Mouse (Mus musculus): Measurements from ENCODE around the gene E2f2. TPM values are rescaled to one million over a fixed set of nuclear protein-coding genes. Genes with fewer than 3 reads are reported as not detected.

The E2f2 gene
- polyA plus RNA-seq, 1 experiment from 2014 or later: 2.5 TPM

- Histone ChIP-seq H3K27me3 (ENCODE audit: control insufficient read depth, insufficient read depth, low read length) (no peaks in the 10 kb centered on the region), H3K9me3 (ENCODE audit: control insufficient read depth, low read length) (no peaks in the 10 kb centered on the region), H3K36me3 (ENCODE audit: control insufficient read depth, insufficient read depth, low read length) (no peaks in the 10 kb centered on the region), H3K9ac (ENCODE audit: low read length) (peak overlapping the region; percentile 73), H3K4me2 (ENCODE audit: low read length) (peak overlapping the region; percentile 98), H3K4me3 (ENCODE audit: control insufficient read depth in 1 of 2, insufficient read depth in 1 of 2, low read depth in 1 of 2, low read length in 2 of 2) (peak overlapping the region in 1 of 2 experiments; percentile 70; a peak in 3 of 4 replicates), H3K4me1 (ENCODE audit: control insufficient read depth in 2 of 2, insufficient read depth in 2 of 2, low read length in 2 of 2) (peaks cover 12 to 29% of the 10 kb centered on the region in 2 experiments; a peak in 3 of 4 replicates), H3K27ac (replicated peaks in 1 of 2; ENCODE audit: control insufficient read depth in 1 of 2, insufficient read depth in 1 of 2, low read depth in 2 of 2, low read length in 2 of 2) (no peak overlapping the region)
- 22% methylated on average over 12 of the region's 12 CpGs for WGBS
- no peak for ATAC-seq (ENCODE audit: insufficient number of reproducible peaks, insufficient read depth, low FRiP score, low read depth)
Measured at GRCm38 (mm10) chr4:136171455-136171854, 739 bp upstream of the E2f2 start.

- no peaks in the 10 kb centered on the region for H3K27me3 ChIP-seq (ENCODE audit: control insufficient read depth, insufficient read depth, low read length)
- H3K36me3 ChIP-seq (ENCODE audit: control insufficient read depth, insufficient read depth, low read length): no peaks in the 10 kb centered on the region
- peak overlapping the region; percentile 80 for H3K9ac ChIP-seq (ENCODE audit: low read length)
- H3K27ac ChIP-seq (replicated peaks in 1 of 2; ENCODE audit: control insufficient read depth in 1 of 2, insufficient read depth in 1 of 2, low read depth in 2 of 2, low read length in 2 of 2): peak overlapping the region; percentile 36 to 48
- 0% methylated on average over 59 of the region's 67 CpGs for WGBS
- H3K4me3 ChIP-seq (ENCODE audit: control insufficient read depth in 1 of 2, insufficient read depth in 1 of 2, low read depth in 1 of 2, low read length in 2 of 2): peak overlapping the region; percentile 62 to 70
- H3K9me3 ChIP-seq (ENCODE audit: control insufficient read depth, low read length): no peaks in the 10 kb centered on the region
- H3K4me1 ChIP-seq (ENCODE audit: control insufficient read depth in 2 of 2, insufficient read depth in 2 of 2, low read length in 2 of 2): peaks cover 20 to 41% of the 10 kb centered on the region in 2 experiments
- H3K4me2 ChIP-seq (ENCODE audit: low read length): peak overlapping the region; percentile 98
- ATAC-seq (ENCODE audit: insufficient number of reproducible peaks, insufficient read depth, low FRiP score, low read depth): peak; percentile 37; the same call in 1 of the 2 replicates
Measured at GRCm38 (mm10) chr4:136172542-136173209, 482 bp downstream of the E2f2 start.

GRCm38 (mm10) chr4:136173210-136173715, 1.1 kb downstream of the E2f2 start:
- ATAC-seq (ENCODE audit: insufficient number of reproducible peaks, insufficient read depth, low FRiP score, low read depth): no peak
- WGBS: 8% methylated on average over 14 of the region's 14 CpGs
- H3K9me3 ChIP-seq (ENCODE audit: control insufficient read depth, low read length): no peaks in the 10 kb centered on the region
- H3K36me3 ChIP-seq (ENCODE audit: control insufficient read depth, insufficient read depth, low read length): no peaks in the 10 kb centered on the region
- H3K27me3 ChIP-seq (ENCODE audit: control insufficient read depth, insufficient read depth, low read length): no peaks in the 10 kb centered on the region
- H3K4me1 ChIP-seq (ENCODE audit: control insufficient read depth in 2 of 2, insufficient read depth in 2 of 2, low read length in 2 of 2): peaks cover 26 to 47% of the 10 kb centered on the region in 2 experiments
- H3K4me2 ChIP-seq (ENCODE audit: low read length): peak overlapping the region; percentile 98
- peak overlapping the region; percentile 14 to 48; a peak in 3 of 4 replicates for H3K27ac ChIP-seq (replicated peaks in 1 of 2; ENCODE audit: control insufficient read depth in 1 of 2, insufficient read depth in 1 of 2, low read depth in 2 of 2, low read length in 2 of 2)
- peak overlapping the region; percentile 62 to 70 for H3K4me3 ChIP-seq (ENCODE audit: control insufficient read depth in 1 of 2, insufficient read depth in 1 of 2, low read depth in 1 of 2, low read length in 2 of 2)
- peak overlapping the region; percentile 80 for H3K9ac ChIP-seq (ENCODE audit: low read length)

GRCm38 (mm10) chr4:136174216-136175193, 2.3 kb downstream of the E2f2 start:
- Histone ChIP-seq H3K9ac (ENCODE audit: low read length) (no peak overlapping the region; the same call in 1 of the 2 replicates), H3K4me1 (ENCODE audit: control insufficient read depth in 2 of 2, insufficient read depth in 2 of 2, low read length in 2 of 2) (peaks cover 29 to 48% of the 10 kb centered on the region in 2 experiments), H3K36me3 (ENCODE audit: control insufficient read depth, insufficient read depth, low read length) (no peaks in the 10 kb centered on the region), H3K27me3 (ENCODE audit: control insufficient read depth, insufficient read depth, low read length) (no peaks in the 10 kb centered on the region), H3K9me3 (ENCODE audit: control insufficient read depth, low read length) (no peaks in the 10 kb centered on the region), H3K27ac (replicated peaks in 1 of 2; ENCODE audit: control insufficient read depth in 1 of 2, insufficient read depth in 1 of 2, low read depth in 2 of 2, low read length in 2 of 2) (no peak overlapping the region; a peak in 1 of 4 replicates), H3K4me3 (ENCODE audit: control insufficient read depth in 1 of 2, insufficient read depth in 1 of 2, low read depth in 1 of 2, low read length in 2 of 2) (peak overlapping the region in 1 of 2 experiments; percentile 70; a peak in 1 of 4 replicates), H3K4me2 (ENCODE audit: low read length) (peak overlapping the region; percentile 98)
- WGBS: 76% methylated on average over 13 of the region's 13 CpGs
- no peak for ATAC-seq (ENCODE audit: insufficient number of reproducible peaks, insufficient read depth, low FRiP score, low read depth)

- Histone ChIP-seq H3K27me3 (ENCODE audit: control insufficient read depth, insufficient read depth, low read length) (no peaks in the 10 kb centered on the region), H3K9me3 (ENCODE audit: control insufficient read depth, low read length) (no peaks in the 10 kb centered on the region), H3K4me2 (ENCODE audit: low read length) (no peak overlapping the region), H3K27ac (replicated peaks in 1 of 2; ENCODE audit: control insufficient read depth in 1 of 2, insufficient read depth in 1 of 2, low read depth in 2 of 2, low read length in 2 of 2) (no peak overlapping the region), H3K9ac (ENCODE audit: low read length) (no peak overlapping the region), H3K36me3 (ENCODE audit: control insufficient read depth, insufficient read depth, low read length) (no peaks in the 10 kb centered on the region), H3K4me3 (ENCODE audit: control insufficient read depth in 1 of 2, insufficient read depth in 1 of 2, low read depth in 1 of 2, low read length in 2 of 2) (no peak overlapping the region), H3K4me1 (ENCODE audit: control insufficient read depth in 2 of 2, insufficient read depth in 2 of 2, low read length in 2 of 2) (peaks cover 38 to 57% of the 10 kb centered on the region in 2 experiments)
- 71% methylated on average over 10 of the region's 10 CpGs for WGBS
- ATAC-seq (ENCODE audit: insufficient number of reproducible peaks, insufficient read depth, low FRiP score, low read depth): no peak
Measured at GRCm38 (mm10) chr4:136176022-136176552, 3.9 kb downstream of the E2f2 start.

GRCm38 (mm10) chr4:136177244-136177611, 5.0 kb downstream of the E2f2 start:
- peaks cover 37 to 55% of the 10 kb centered on the region in 2 experiments for H3K4me1 ChIP-seq (ENCODE audit: control insufficient read depth in 2 of 2, insufficient read depth in 2 of 2, low read length in 2 of 2)
- no peaks in the 10 kb centered on the region for H3K9me3 ChIP-seq (ENCODE audit: control insufficient read depth, low read length)
- H3K4me2 ChIP-seq (ENCODE audit: low read length): no peak overlapping the region
- ATAC-seq (ENCODE audit: insufficient number of reproducible peaks, insufficient read depth, low FRiP score, low read depth): no peak
- no peaks in the 10 kb centered on the region for H3K27me3 ChIP-seq (ENCODE audit: control insufficient read depth, insufficient read depth, low read length)
- 30% methylated on average over 8 of the region's 8 CpGs for whole genome bisulfite sequencing
- H3K9ac ChIP-seq (ENCODE audit: low read length): 0 out of 2 replicates have a peak overlapping the region, but pooled peaks have one; percentile 8
- no peak overlapping the region for H3K4me3 ChIP-seq (ENCODE audit: control insufficient read depth in 1 of 2, insufficient read depth in 1 of 2, low read depth in 1 of 2, low read length in 2 of 2)
- H3K27ac ChIP-seq (replicated peaks in 1 of 2; ENCODE audit: control insufficient read depth in 1 of 2, insufficient read depth in 1 of 2, low read depth in 2 of 2, low read length in 2 of 2): peak overlapping the region; percentile 15 to 59; a peak in 3 of 4 replicates
- no peaks in the 10 kb centered on the region for H3K36me3 ChIP-seq (ENCODE audit: control insufficient read depth, insufficient read depth, low read length)
